Mouse (Mus musculus) liver, embryonic 14.5 days (tissue): ENCODE results near the gene Opcml.

Experiments
- CTCF ChIP-seq: IDR thresholded peaks from 2 replicates; pipeline ENCODE4 v1.5.1; 2016; ENCODE audit warnings: antibody characterized with exemption, low read depth, control low read depth
- EP300 ChIP-seq: IDR thresholded peaks from 2 replicates; pipeline ENCODE4 v1.6.1; 2016; ENCODE audit warnings: antibody characterized with exemption, low read depth

DNA sequence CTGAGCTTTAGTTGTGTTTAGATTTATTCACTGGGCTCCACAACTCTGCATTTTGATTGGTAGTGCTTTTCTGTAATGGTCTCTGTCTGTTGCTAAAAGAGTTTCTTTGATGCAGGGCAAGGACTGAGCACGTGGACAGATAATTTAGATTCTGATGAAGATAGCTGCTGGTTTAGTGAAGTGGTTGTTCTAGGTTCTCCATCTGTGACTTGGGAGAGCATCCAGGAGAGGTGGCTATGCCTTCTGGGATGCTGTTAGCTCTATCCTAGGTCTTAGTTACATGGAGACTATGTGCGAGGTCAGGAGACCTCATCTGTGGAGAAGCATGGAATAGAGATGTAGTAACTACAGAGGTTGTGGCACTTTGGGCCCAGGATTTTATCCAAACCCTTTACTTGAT lies 472.3 kb downstream of the Opcml start:
- no peak for TF ChIP-seq EP300
- TF ChIP-seq CTCF: no peak
